Mouse (Mus musculus) heart, embryonic 15.5 days (tissue): ENCODE data around the gene Dhx16. TPM values are rescaled to one million over a fixed set of nuclear protein-coding genes. Genes with fewer than 3 reads are reported as not detected.
"Not testable (repeated sequence)": the region's sequence is repeated elsewhere in the genome, so short reads cannot be mapped to it uniquely, and the experiment has no call there.

Experiments
- ATAC-seq: fragments of 200-750 bp; cut with Nextera tagmentation; replicated peaks from 2 replicates; pipeline ENCODE4 v1.8.0; 2017; ENCODE audit warnings: low read depth, moderate TSS enrichment; ENCODE audit not compliant: insufficient number of reproducible peaks, insufficient read depth, low FRiP score
- H3K27ac ChIP-seq: fragments of 300-500 bp; sonication (generic); 2 replicates; pipeline ENCODE4 v1.5.1; 2015; ENCODE audit warnings: mild to moderate bottlenecking, inconsistent platforms
- H3K27me3 ChIP-seq: fragments of 300-500 bp; sonication (generic); 2 replicates; pipeline ENCODE4 v1.6.1; 2015; ENCODE audit warnings: inconsistent platforms
- H3K36me3 ChIP-seq: fragments of 300-500 bp; sonication (generic); 2 replicates; pipeline ENCODE4 v1.6.1; 2015; ENCODE audit warnings: mild to moderate bottlenecking, inconsistent platforms
- H3K4me1 ChIP-seq: fragments of 300-500 bp; sonication (generic); replicated peaks from 2 replicates; pipeline ENCODE4 v1.6.1; 2015; ENCODE audit warnings: inconsistent platforms
- H3K4me2 ChIP-seq: fragments of 300-500 bp; sonication (generic); 2 replicates; pipeline ENCODE4 v1.6.1; 2015; ENCODE audit warnings: inconsistent platforms, mild to moderate bottlenecking, moderate library complexity
- H3K4me3 ChIP-seq: fragments of 300-500 bp; sonication (generic); 2 replicates; pipeline ENCODE4 v1.5.1; 2015; ENCODE audit warnings: mild to moderate bottlenecking, inconsistent platforms
- H3K9ac ChIP-seq: fragments of 300-500 bp; sonication (generic); 2 replicates; pipeline ENCODE4 v1.6.1; 2015; ENCODE audit warnings: mild to moderate bottlenecking, inconsistent platforms
- H3K9me3 ChIP-seq: fragments of 300-500 bp; sonication (generic); replicated peaks from 2 replicates; pipeline ENCODE4 v1.6.1; 2016; ENCODE audit warnings: inconsistent platforms
- WGBS: fragments of 180-500 bp; shearing (Covaris S2); methylation state at CpG from one replicate; pipeline ENCODE4 v1.1.7; 2015; ENCODE audit warnings: mixed read lengths; 5-methylcytosine and 5-hydroxymethylcytosine counted together
- microRNA counts: library from miRNA; unstranded; fragments of <30 nt; microRNA quantifications from one replicate; lab custom pipeline; 2016
- microRNA-seq: library from miRNA; unstranded; fragments of <30 nt; microRNA quantifications from one replicate; pipeline ENCODE4, GENCODE M21; 2016
- polyA plus RNA-seq: library from polyadenylated mRNA; unstranded; fragments of >200 nt; fragmentation: Nextera tagmentation; extraction: Ambion mirVana; gene quantifications from 2 replicates; pipeline ENCODE4 v1.2.1, GENCODE M21; 2015

The Dhx16 gene
- polyA plus RNA-seq, 1 experiment from 2014 or later = 19.7 TPM

GRCm38 (mm10) chr17:35929534-35929933 is 49.9 kb downstream of the Dhx16 start:
- no peak for ATAC-seq
- Histone ChIP-seq H3K9ac (no peak overlapping the region), H3K27me3 (no peaks in the 10 kb centered on the region), H3K4me2 (no peak overlapping the region), H3K36me3 (peaks cover 66% of the 10 kb centered on the region), H3K4me1 (no peaks in the 10 kb centered on the region), H3K4me3 (no peak overlapping the region), H3K9me3 (no peaks in the 10 kb centered on the region), H3K27ac (no peak overlapping the region)
- WGBS = 91% methylated on average over 2 of the region's 2 CpGs

DNA sequence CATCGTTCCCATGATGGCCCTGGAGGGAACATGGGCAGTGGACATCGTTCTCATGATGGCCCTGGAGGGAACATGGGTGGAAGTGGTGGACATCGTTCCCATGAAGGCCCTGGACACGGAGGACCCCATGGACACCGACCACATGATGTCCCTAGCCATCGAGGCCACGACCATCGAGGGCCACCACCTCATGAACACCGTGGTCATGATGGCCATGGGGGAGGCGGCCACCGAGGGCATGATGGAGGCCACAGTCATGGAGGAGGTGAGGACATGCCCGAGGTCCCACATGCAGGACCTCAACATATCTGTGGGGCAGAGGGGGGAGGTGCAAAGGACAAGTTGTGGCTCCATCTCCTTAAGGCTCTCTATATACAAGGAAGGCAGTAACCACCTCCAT is 51.0 kb downstream of the Dhx16 start:
- H3K9ac ChIP-seq = no peak overlapping the region
- H3K4me3 ChIP-seq = no peak overlapping the region
- no peak for ATAC-seq
- H3K4me1 ChIP-seq = no peaks in the 10 kb centered on the region
- no peaks in the 10 kb centered on the region for H3K27me3 ChIP-seq
- H3K4me2 ChIP-seq = no peak overlapping the region
- no peak overlapping the region for H3K27ac ChIP-seq
- 95% methylated on average over 12 of the region's 12 CpGs for WGBS
- H3K36me3 ChIP-seq = peaks cover 55% of the 10 kb centered on the region
- H3K9me3 ChIP-seq = no peaks in the 10 kb centered on the region

- no peak for ATAC-seq
- no peak overlapping the region for H3K9ac ChIP-seq
- H3K9me3 ChIP-seq = no peaks in the 10 kb centered on the region
- 87% methylated on average over 4 of the region's 4 CpGs for WGBS
- no peak overlapping the region for H3K27ac ChIP-seq
- H3K4me3 ChIP-seq = no peak overlapping the region
- H3K4me1 ChIP-seq = no peaks in the 10 kb centered on the region
- no peaks in the 10 kb centered on the region for H3K27me3 ChIP-seq
- H3K36me3 ChIP-seq = peaks cover 38% of the 10 kb centered on the region
- H3K4me2 ChIP-seq = no peak overlapping the region
Observed at GRCm38 (mm10) chr17:35932608-35933007, 53.0 kb downstream of the Dhx16 start.

GRCm38 (mm10) chr17:35935763-35936162 is 56.1 kb downstream of the Dhx16 start:
- H3K27me3 ChIP-seq, ATAC-seq, H3K9me3 ChIP-seq, H3K9ac ChIP-seq, H3K27ac ChIP-seq, H3K36me3 ChIP-seq, H3K4me2 ChIP-seq, H3K4me1 ChIP-seq, H3K4me3 ChIP-seq: not testable (repeated sequence)
- WGBS = 79% methylated on average over 14 of the region's 14 CpGs

- Histone ChIP-seq H3K9me3 (no peaks in the 10 kb centered on the region), H3K27me3 (no peaks in the 10 kb centered on the region), H3K27ac (no peak overlapping the region), H3K4me3 (no peak overlapping the region), H3K4me1 (no peaks in the 10 kb centered on the region), H3K4me2 (no peak overlapping the region), H3K36me3 (no peaks in the 10 kb centered on the region), H3K9ac (no peak overlapping the region)
- ATAC-seq = no peak
- 25% methylated on average over 2 of the region's 2 CpGs for WGBS
Observed at GRCm38 (mm10) chr17:35937700-35938348, 58.2 kb downstream of the Dhx16 start.

DNA sequence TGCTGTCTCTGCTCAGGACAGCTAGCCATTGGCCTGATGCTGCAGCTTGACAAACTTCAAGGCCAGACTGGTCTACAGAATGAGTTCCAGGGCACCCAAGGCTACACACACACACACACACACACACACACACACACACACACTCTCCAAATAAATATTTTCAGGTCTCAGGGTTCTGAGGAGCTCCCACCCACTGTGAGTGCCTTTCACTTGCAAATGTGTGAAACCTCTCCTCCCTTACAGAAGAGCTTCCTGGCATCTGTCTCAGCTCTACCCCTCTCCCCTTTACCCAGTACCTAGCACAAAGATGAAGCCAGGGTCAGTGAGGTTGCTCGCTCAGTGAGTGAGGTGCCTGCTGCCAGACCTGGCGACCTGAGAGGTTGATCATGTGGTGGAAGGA is 59.5 kb downstream of the Dhx16 start:
- Histone ChIP-seq H3K27ac (no peak overlapping the region), H3K4me2 (no peak overlapping the region), H3K36me3 (no peaks in the 10 kb centered on the region), H3K9me3 (no peaks in the 10 kb centered on the region), H3K27me3 (no peaks in the 10 kb centered on the region), H3K4me3 (no peak overlapping the region), H3K9ac (no peak overlapping the region), H3K4me1 (no peaks in the 10 kb centered on the region)
- ATAC-seq = no peak
- WGBS = 47% methylated on average over 2 of the region's 2 CpGs

GRCm38 (mm10) chr17:35939941-35940340 is 60.3 kb downstream of the Dhx16 start:
- no peak overlapping the region for H3K4me3 ChIP-seq
- WGBS = 48% methylated on average over 1 of the region's 1 CpGs

More at GRCm38 (mm10) chr17:35939941-35940340, 60.3 kb downstream of the Dhx16 start:
- H3K9ac ChIP-seq = no peak overlapping the region
- H3K27ac ChIP-seq = no peak overlapping the region
- H3K4me1 ChIP-seq = no peaks in the 10 kb centered on the region
- no peaks in the 10 kb centered on the region for H3K27me3 ChIP-seq
- H3K4me2 ChIP-seq = no peak overlapping the region
- ATAC-seq = no peak
- no peaks in the 10 kb centered on the region for H3K36me3 ChIP-seq
- no peaks in the 10 kb centered on the region for H3K9me3 ChIP-seq

MicroRNA genes within 50 kb of the gene (microRNA counts, 519-probe panel; counts per million panel counts)
- microRNA mmu-miR-1894-3p (lab: Ali Mortazavi, UCI) (not detected), microRNA mmu-miR-1894-5p (lab: Ali Mortazavi, UCI) (1,853 counts per million, percentile 15 among the panel's probes with 10 or more counts)

Small RNAs within 50 kb of the gene (microRNA-seq; reads per million reads assigned to microRNA genes)
- gene Gm28033 (1.5 reads per million), gene Mir1894 (not detected)

Other genes with a start within 250 kb of the Dhx16 start
- gene Mucl3, start 236.1 kb upstream of the Dhx16 start, polyA plus RNA-seq = 0.22 and 0.23 TPM in 2 replicates
- 11.1 and 16.2 TPM in 2 replicates for gene Vars2, start 212.2 kb upstream of the Dhx16 start, polyA plus RNA-seq
- 21.3 and 28.7 TPM in 2 replicates for gene Gtf2h4, start 206.1 kb upstream of the Dhx16 start, polyA plus RNA-seq
- 109 and 125 TPM in 2 replicates for gene Ddr1, start 175.2 kb upstream of the Dhx16 start, polyA plus RNA-seq
- gene Ier3, start 58.1 kb upstream of the Dhx16 start, polyA plus RNA-seq = 49.7 and 56.5 TPM in 2 replicates
- gene Flot1, start 56.6 kb upstream of the Dhx16 start, polyA plus RNA-seq = 103 and 109 TPM in 2 replicates
- 567 and 662 TPM in 2 replicates for gene Tubb5, start 41.5 kb upstream of the Dhx16 start, polyA plus RNA-seq
- 12.6 and 17.0 TPM in 2 replicates for gene Mdc1, start 38.3 kb upstream of the Dhx16 start, polyA plus RNA-seq
- gene Nrm, start 18.5 kb upstream of the Dhx16 start, polyA plus RNA-seq = 38.7 and 46.2 TPM in 2 replicates
- 17.9 and 21.4 TPM in 2 replicates for gene Ppp1r18, start 14.2 kb upstream of the Dhx16 start, polyA plus RNA-seq
- 23.9 and 27.6 TPM in 2 replicates for gene 2310061I04Rik, start 17.6 kb downstream of the Dhx16 start, polyA plus RNA-seq
- 38.7 and 50.7 TPM in 2 replicates for gene Atat1, start 30.3 kb downstream of the Dhx16 start, polyA plus RNA-seq
- gene Mrps18b, start 36.6 kb downstream of the Dhx16 start, polyA plus RNA-seq = 64.2 and 69.2 TPM in 2 replicates
- gene Ppp1r10, start 36.6 kb downstream of the Dhx16 start, polyA plus RNA-seq = 26.5 and 28.1 TPM in 2 replicates
- gene Abcf1, start 89.9 kb downstream of the Dhx16 start, polyA plus RNA-seq = 57.8 and 71.3 TPM in 2 replicates
- gene Gnl1, start 100.0 kb downstream of the Dhx16 start, polyA plus RNA-seq = 31.4 and 37.8 TPM in 2 replicates
- 13.7 and 20.4 TPM in 2 replicates for gene Prr3, start 100.4 kb downstream of the Dhx16 start, polyA plus RNA-seq
- gene H2-T24, start 140.7 kb downstream of the Dhx16 start, polyA plus RNA-seq = 1.3 and 2.7 TPM in 2 replicates
- gene H2-T23, start 153.0 kb downstream of the Dhx16 start, polyA plus RNA-seq = 4.7 and 11.6 TPM in 2 replicates
- 7.0 and 12.0 TPM in 2 replicates for gene H2-T22, start 162.9 kb downstream of the Dhx16 start, polyA plus RNA-seq
- not detected in 2 replicates for gene Gm6034, start 163.1 kb downstream of the Dhx16 start, polyA plus RNA-seq
- gene Gm11127, start 178.6 kb downstream of the Dhx16 start, polyA plus RNA-seq = 0.13 TPM in 1 of 2 replicates, not detected in the other
- gene Gm19684, start 241.9 kb downstream of the Dhx16 start, polyA plus RNA-seq = not detected in 2 replicates
- gene Gm7030, start 249.6 kb downstream of the Dhx16 start, polyA plus RNA-seq = not detected in 2 replicates